Mouse (Mus musculus): ENCODE measurements around the gene Fanci.

Gene Fanci

DNA sequence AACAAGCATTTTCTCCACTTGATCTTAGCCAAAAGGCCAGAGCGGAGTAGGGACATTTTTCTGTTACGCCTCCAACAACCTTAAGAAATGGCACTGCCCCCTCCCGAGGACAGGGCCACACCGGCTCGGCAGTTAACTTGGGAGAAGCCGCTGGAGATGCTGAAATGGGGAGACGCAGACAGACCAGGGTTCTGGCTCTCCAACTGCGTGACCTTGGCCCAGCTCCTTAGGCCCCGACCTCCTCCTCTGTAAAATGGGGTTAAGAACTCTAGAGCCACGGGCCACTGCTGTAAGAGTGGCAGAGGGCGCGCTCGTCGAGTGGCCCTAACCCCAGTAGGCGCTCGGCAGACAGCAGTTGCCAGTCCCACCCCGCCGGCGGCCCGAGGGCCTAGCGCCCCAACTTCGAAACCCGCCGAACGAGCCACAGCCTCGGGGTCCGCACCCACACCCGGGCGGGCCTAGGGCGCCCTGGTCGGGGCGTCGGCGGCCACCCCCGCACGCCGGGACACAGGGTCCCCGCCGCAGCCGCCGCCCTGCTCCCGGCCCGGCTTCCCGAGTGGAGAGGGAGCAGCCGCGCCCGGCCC is 73.8 kb downstream of the Fanci start:
- DNase-seq, result peak; percentile 63

DNA sequence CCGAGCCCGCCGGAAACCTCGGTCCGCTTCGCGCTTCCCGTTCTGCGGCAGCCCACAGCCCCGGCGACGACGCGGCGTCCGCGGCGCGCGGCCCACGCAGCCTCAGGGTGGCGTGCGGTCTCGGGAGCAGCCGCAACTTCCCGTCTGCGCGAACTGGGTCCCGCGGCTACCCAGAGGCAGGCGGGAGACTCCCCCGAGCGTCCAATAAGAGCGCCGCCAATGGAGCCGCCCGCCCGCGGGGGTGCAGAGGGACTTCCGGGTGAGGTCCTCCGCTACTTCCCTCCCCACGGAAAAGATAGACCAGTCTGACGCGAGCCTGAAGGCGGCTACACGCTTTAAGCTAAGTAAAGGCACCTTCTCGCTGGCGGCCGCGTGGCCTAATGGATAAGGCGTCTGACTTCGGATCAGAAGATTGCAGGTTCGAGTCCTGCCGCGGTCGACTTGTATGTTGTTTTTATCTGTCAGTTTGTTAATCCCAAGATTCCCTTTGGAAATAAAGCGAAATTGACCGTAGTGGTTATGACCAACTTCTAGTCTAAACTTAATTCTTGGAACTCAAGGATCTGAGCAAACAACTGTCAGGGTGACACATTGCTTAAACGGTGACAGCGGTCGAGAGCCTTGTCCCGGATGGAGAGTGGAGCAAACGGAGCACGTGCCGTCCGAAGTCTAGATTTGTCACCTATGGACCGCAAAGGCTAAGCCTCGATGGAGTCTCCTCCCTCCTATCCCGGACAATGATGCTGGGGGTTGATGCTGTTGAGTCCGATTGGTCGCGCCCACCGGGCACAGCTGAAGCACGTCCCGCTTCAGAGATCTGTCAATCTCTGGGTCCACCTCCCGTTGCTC is 74.5 kb downstream of the Fanci start, which contains the start of gene Polg:
TSS of gene Polg (minus strand) at position 310 of the 849 bp plus-strand sequence.
- peak; percentile 99 for DNase-seq

DNA sequence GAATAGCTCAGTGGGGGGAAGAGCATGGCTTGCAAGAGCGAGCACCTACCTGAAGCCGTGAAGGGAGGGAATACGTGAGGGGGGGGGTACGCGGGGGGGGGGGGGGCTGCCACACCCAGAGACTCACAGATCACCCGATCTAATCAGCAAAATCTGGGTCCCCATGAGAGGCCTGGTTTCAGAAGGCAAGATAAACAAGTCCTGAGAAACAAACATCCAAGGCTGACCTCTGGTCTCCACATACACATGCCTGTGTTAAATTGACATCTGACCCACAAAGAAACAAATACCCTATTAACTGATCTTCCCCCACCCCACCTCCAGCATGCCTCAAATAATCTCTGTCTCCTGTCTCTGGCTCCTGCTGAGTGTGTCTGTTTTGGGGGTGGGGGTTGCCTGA is 76.2 kb downstream of the Fanci start:
- DNase-seq, result peak; percentile 38

DNA sequence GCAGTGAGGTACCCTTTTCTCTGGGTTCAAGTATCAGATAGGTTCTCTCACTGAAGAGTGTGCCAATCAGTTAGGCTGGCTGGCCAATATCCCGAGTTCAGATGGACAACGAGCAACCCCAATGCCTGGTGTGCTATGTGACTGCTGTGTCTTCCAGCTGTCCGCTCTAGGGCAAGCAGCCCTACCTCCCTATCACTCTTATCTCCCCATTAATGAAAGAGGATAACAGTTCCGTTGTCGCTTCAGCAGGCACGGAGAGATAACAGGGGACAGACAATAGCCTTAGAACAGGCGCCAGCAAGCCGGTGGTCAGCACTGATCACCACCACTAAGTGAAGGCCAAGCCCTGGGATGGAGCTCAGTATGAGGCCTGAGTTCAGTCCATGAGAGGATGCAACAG is 77.3 kb downstream of the Fanci start:
- no peak for DNase-seq

DNA sequence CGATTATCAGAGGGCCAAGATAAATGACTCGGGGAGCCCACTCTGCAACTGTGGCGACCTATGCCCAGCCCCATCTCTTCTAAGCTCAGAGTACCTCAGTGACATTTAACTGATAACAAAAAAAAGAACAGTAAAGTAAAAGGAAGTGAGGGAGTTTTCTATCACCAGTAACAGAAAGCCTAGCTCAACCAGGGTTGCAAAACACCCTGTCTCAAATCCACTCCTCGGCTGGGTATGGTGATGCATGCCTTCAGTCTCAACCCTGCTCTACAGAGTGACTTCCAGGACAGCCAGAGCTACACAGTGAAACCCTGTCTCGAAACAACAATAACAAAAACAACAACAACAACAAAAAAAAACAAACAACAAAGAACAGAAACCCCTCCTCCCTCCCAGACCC is 78.0 kb downstream of the Fanci start:
- no peak for DNase-seq

DNA sequence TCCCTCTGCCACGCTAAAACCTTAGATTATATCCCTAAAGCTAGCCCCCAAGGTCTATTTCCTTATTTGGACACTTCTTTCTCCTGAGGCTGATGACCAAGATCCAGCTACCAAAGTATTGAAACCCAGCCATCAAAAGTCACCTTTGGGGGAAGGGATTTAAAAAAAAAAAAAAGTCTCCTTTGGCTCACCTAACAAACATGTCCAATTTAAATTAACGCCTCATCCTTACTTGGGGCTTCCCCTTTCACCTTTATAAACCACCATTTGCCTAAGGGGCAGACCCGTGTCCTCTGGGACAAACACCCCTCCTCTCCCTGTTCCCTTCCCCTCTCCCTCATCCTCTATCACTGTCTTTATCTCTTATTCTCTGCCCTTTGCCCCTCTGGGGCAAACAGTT is 79.0 kb downstream of the Fanci start:
- DNase-seq, result no peak

DNA sequence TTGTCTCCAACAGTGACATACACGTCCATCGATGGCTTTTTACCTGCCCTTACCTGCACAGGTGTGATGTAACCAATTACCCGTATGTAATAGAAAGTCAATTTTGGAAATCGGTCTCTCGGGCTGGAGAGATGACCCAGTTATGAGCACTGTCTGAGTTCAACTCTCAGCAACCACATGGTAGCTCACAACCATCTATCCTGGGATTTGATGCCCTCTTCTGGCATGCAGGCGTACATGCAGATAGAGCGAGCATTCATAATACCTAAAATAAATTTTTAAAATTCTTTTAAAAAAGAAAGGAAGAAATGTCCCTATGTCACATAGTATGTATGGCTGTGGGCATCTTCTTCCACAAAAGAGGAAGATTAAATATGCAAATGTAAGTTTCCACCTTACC is 79.7 kb downstream of the Fanci start:
- DNase-seq, result no peak

DNA sequence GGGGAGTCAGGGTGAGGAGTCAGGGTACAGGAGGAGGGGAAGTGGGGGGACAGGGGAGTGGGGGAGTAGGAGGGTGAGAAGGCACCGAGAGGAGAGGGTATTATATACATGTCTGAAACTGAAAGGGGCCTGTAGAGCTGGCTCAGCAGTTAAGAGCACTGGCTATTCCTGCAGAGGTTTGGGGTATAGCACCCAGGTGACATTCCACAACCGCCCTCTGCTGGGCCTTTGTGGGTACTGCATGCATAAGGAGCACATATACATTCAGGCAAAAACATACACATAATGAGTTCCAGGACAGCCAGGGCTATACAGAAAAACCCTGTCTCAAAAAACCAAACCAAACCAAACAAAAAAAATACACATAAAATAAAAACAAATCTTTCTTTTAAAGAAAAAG is 81.1 kb downstream of the Fanci start:
- DNase-seq, result no peak

DNA sequence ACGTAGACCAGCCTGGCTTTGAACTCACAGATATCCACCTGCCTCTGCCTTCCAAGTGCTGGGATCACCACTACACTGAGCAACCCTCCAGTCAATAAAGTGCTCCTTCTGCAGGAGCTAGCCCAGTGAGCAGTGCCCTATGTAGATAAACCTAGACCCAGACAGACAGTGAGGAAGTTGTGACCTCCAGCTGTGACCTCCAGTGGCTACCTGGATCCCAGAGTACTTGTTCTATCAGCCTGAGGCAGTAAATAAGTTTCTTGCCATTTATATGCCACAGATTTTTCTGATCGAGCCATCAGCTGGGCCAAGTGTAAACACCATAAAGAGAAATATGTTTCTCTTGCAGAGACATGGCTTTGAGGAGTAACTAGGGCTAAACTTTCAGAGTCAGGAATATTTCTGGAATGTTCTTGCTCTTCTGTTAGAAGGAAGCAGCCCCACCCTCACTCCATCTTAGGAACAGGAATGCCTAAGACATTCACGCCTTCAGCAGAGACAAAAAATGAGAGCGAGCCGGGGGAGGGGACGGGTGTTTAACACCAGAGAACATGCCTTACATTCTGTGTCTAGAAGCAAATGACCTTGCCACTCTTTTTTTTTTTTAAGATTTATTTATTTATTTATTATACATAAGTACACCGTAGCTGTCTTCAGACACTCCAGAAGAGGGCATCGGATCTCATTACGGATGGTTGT is 81.9 kb downstream of the Fanci start:
- DNase-seq, result no peak

DNA sequence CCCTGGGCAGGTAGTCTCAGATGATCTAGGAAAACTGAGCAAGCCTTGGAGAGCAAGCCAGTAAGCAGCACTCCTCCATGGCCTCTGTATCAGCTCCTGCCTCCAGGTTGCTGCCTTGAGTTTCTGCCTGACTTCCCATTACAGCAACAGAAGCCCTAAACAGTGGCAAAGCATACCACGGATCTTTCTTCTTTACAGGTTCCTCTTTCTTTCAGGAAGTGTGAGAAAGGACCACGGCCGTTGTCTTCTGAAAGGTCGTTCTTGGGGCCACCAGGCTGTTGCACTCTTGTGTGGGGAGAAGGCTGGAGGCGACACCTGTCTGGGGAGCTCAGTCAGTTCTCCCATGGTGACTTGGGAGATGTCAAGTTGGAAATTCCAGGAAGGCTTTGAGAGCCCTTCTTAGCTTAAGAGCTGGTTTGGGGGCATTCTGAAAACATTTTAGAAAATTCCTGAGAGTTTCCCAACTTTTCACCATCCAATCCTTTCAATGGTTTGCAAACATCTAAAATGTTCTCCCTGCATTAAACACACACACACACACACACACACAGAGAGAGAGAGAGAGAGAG is 83.2 kb downstream of the Fanci start:
- DNase-seq, result no peak

DNA sequence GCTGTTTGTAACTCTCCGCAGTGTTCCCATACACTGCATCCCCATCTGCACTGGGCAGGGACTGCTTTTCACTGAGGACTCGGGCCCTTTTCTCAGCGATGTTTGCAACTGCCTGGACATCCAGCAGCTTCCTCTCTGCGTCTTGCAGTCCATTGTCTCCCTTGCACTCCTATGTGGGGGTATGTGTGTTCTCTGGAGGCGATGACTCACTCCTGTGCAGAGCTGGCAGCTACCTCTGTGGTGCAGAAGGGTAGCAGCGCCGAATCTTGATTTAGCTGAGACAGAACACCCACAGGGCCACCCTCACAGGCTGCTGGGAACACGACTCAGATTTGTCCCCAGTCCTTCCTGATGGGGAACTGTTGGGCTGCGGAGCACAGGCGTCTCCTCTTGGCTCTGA is 94.8 kb downstream of the Fanci start:
- DNase-seq, result no peak

DNA sequence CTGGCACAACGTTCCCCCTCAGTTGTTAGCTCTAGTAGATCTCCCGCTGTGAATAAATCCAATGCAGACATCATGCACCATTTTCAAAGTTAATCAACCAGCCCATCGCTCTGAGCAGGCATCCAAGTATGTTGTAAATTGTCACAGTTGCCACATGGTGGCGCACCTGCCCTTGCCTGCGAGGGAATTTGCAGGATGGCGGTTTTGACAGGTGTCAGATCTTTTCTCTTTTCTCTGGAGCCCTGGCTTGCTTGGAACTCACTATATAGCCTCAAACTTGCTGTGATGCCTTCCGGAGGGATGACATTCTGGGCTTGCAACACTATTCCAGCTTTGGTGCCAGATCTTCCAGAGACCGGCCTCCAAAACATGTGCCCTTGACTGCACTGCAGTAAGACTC is 102.2 kb downstream of the Fanci start:
- DNase-seq, result peak; percentile 79

DNA sequence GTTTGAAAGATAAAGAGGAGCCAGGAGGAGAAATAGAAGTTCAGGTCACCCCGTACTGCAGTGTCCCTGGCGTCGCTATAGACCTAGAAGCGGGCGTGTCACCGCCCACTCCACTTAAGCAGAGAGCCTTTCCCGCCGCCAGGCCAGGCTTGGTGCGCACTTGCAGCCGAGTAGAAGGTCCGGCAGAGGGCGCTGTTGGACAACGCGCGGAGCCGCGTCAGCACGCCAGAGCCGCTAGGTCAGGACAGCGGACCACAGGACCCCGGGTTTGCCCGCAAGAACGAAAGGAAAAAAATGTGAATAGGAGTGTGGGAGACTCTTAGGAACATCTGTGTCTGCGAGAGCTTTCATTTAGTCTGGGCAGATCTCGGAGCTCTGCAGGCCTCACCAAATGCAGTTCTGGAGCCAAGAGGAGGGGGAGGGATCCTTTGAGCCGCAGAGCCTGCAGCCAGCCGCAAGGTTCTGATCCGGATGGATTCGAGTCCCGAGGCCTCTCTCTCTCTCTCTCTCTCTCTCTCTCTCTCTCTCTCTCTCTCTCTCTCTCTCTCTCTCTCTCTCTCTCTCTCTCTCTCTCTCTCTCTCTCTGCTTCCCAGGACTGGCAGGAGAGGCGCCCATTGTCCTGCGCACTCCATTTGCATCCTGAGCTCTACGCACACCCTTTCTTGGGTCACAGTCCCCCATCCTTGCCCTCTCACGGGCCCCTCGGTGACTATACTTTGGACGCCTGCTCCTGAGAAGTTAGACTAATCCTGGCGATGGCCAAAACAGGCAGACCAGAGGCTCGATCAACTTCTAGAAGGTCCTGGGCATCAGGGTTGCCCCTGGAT is 104.5 kb downstream of the Fanci start:
- DNase-seq, result peak; percentile 90

DNA sequence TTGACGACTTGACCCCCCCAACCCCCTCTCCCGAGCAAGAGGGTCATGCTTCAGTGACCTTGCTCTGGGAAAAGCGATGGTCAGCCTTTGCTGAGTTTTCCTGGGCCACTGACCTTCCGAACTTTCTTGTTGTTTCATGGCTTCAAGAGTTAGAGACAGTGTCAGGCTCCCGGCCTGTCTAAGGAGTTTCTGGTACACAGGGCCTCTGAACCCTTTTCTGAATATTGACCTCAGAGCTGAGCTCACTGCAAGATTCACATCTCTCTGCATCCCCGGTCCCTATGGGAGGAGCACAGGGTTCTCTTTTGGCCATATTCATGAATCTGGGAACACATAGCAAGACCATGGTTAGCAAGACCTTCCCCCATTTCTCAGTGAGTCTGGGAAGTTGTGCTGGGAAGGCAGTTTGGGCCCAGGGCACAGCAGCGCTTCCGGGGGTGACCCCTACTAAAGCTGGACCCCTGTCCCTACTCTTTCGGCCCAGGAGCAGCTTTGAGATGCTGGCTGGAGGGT is 105.1 kb downstream of the Fanci start:
- DNase-seq, result no peak

DNA sequence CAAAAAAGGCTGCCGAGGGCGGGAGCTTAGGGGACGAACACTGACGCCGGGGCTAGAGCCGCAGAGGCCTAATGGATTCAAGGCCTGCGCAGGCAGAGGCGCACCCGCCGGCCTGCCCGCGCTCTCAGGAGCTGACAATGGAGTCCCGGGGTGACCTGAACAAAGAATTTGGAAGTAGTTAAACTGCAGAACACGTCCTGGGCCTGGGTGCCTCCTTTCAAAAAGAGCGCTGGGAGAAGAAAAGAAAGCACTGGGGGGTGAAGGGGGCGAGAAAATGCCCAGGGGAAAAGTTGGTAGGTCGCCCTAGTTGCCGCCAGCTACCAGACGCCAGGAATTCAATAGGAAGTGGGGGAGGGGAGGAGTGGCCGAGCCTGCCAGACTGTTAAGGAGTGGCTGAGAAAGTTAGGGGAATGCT is 106.0 kb downstream of the Fanci start:
- peak; percentile 68 for DNase-seq

DNA sequence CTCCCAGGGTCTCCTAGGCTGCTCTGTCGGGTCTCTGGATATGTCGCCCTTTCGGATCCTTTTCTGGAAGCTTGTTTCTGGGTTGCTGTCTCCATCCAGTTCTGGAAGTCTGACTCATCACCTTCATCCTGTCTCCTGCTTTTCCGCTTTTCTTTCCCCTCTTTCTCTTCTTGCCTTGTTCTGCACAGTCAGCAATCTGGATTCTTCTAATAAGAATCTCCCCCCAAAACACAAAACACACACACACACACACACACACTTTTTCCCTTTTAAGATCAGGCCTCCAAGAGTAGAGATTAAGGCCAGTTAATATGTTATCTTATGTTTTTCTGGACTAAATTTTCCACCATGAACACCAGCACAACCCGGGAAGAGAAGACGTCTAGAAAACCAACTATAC is 106.6 kb downstream of the Fanci start:
- DNase-seq, result peak; percentile 57

DNA sequence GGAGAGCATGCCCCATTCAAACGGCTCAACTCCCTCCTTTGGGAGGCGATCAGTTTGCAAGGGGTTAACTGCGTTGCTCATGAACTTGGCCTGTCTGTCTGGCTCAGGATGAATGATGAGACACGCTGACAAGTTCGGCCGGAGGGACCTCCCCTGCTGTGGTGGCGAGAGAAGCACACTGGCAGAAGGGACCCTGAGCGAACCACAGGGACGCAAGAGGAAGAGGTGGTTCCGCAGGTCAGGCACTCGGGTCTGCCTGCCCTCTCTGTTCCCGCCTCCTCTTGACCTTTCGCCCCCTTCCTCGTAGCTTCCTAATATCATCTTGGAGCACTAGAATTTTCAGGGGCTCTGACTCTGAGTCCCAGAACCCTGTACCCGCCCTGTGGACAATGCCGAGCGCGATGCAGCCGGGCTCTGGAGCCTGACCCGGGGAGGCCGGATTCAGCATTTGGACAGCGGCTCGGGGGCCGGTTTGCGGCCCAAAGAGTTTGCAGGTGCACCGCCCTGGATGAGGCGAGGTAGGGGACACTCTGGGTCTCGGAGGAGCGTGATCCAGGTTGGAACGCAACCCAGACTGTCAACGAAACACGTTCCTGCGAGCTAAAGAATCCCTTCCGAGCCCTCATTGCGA is 107.4 kb downstream of the Fanci start:
- peak; percentile 77 for DNase-seq

Data from cerebellum, adult 9-10 months (tissue).